Mouse (Mus musculus) stomach, postnatal 0 days (tissue): Measurements from ENCODE around the gene Khdc4.

Source experiments
- CTCF ChIP-seq: IDR thresholded peaks from 2 replicates; pipeline ENCODE4 v1.5.1; 2016; ENCODE audit warnings: antibody characterized with exemption, low read depth, mild to moderate bottlenecking, moderate library complexity
- EP300 ChIP-seq: optimal IDR thresholded peaks from 2 replicates; pipeline ENCODE3; 2016; ENCODE audit warnings: antibody characterized with exemption

DNA sequence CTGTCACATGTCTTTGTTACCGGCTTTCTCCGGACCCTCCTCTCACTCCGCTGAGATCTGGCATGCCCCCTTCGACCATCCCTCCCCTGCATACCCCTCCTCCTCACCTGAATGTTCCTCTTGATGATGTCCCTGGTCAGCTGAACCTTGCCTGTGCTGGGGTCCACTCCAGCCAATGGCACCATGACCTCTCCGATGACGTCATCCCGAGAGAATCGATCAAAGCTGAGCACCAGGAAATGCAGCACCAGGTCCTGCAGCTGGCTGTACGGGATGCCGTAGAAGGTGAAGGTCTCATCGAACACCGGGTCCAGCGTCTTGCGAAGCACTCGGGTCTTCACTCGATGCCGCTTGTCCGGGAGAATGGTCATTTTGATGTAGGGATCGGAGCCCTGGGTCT, 76.0 kb downstream of the Khdc4 start:
- no peak for TF ChIP-seq CTCF
- no peak for TF ChIP-seq EP300
